Mouse (Mus musculus): ENCODE data around the gene Zfp689.
"Not testable (repeated sequence)": the region's sequence is repeated elsewhere in the genome, so short reads cannot be mapped to it uniquely, and the experiment has no call there.

Zfp689 gene

GRCm38 (mm10) chr7:127470743-127471645, 22.0 kb upstream of the Zfp689 start:
- in situ Hi-C loops (cut with MboI; ENCODE audit: low sequenced_read_pairs): no loop called here

DNA sequence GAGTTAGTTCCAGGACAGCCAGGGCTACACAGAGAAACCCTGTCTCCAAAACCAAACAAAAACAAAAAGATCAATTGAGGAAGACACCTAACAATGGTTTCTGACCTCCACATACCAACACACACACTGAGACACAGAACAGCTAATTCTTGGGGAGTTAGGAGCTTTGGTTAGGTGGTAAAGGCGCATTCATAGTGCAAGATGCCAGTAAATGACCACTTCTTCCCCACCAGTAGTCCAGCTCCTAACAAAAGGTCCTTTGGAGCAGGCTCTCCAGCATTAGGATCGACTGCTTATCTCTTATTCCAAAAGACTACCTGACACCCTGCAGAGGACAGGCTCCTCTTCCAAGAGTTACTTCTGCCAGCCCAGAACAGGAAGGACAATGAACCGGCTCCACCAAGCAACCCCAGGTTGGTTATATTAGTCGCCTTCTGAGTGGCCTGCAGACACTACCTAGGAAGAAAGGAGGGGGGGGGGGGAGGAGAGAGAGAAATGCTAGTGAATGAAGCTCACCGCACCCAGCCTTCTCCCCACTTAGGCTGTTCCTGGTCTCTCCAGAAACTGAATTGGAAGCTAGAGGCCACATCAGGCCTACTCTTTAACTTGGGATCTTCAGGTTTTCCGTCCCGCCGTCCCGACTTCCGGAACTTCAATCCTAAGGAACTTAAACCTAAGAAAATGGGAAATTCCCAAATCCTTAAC, 21.2 kb upstream of the Zfp689 start:
- in situ Hi-C loops (cut with MboI; ENCODE audit: low sequenced_read_pairs): no loop called here

- in situ Hi-C loops (cut with MboI; ENCODE audit: low sequenced_read_pairs): no loop called here
Measured at GRCm38 (mm10) chr7:127466606-127467005, 17.6 kb upstream of the Zfp689 start.

- in situ Hi-C loops (cut with MboI; ENCODE audit: low sequenced_read_pairs): not testable (repeated sequence)
Measured at GRCm38 (mm10) chr7:127465670-127466069, 16.7 kb upstream of the Zfp689 start.

DNA sequence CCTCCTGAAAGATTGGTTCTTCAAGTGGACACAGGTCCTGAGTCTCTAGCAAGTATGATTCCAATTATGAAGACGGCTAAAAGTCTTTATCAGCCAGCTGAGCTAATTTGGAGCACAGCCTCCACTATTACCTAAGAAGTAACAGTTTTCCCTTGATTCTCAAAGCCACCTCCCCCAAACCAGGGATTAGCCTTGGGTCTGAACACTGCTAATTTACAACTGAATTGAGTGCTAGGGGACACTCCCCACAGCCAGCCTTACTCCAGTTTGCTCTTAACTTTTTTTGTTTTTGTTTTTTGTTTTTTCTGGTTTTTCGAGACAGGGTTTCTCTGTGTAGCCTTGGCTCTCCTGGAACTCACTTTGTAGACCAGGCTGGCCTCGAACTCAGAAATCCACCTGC, 16.2 kb upstream of the Zfp689 start:
- in situ Hi-C loops (cut with MboI; ENCODE audit: low sequenced_read_pairs): no loop called here

- in situ Hi-C loops (cut with MboI; ENCODE audit: low sequenced_read_pairs): not testable (repeated sequence)
Measured at GRCm38 (mm10) chr7:127459311-127459710, 10.4 kb upstream of the Zfp689 start, which contains the start of gene Prr14. TSS of gene Prr14 (plus strand) at chr7:127459611.

DNA sequence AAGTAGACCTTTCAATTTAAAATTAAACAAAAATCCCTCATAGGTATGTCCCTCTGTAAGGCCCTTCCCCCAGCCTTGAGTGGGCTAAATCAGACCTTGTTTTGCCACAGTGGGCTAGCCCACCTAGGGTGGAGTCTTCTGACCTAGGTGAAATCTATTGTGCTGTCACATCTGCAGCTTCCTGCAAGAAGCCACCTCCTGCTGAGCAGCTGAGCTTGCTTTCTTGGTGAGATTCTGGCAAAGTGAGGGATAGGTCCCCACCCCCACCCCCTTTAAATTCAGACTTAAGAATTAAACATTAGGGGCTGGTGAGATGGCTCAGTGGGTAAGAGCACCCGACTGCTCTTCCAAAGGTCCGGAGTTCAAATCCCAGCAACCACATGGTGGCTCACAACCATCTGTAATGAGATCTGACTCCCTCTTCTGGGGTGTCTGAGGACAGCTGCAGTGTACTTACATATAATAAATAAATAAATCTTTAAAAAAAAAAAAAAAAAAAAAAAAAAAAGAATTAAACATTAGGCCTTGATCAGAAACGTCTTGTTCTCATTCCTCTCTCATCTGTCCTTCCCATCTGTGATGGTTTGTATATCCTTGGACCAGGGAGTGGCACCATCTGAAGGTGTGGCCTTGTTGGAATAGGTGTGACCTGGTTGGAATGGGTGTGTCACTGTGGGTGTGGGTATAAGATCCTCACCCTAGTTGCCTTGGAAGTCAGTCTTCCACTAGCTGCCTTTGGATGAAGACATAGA, 9.6 kb upstream of the Zfp689 start:
- in situ Hi-C loops (cut with MboI; ENCODE audit: low sequenced_read_pairs): not testable (repeated sequence)

- in situ Hi-C loops (cut with MboI; ENCODE audit: low sequenced_read_pairs): no loop called here
Measured at GRCm38 (mm10) chr7:127454905-127455304, 5.9 kb upstream of the Zfp689 start.

GRCm38 (mm10) chr7:127453056-127453455, 4.1 kb upstream of the Zfp689 start:
- in situ Hi-C loops (cut with MboI; ENCODE audit: low sequenced_read_pairs): no loop called here

- in situ Hi-C loops (cut with MboI; ENCODE audit: low sequenced_read_pairs): no loop called here
Measured at GRCm38 (mm10) chr7:127449966-127450365, 1.0 kb upstream of the Zfp689 start.

DNA sequence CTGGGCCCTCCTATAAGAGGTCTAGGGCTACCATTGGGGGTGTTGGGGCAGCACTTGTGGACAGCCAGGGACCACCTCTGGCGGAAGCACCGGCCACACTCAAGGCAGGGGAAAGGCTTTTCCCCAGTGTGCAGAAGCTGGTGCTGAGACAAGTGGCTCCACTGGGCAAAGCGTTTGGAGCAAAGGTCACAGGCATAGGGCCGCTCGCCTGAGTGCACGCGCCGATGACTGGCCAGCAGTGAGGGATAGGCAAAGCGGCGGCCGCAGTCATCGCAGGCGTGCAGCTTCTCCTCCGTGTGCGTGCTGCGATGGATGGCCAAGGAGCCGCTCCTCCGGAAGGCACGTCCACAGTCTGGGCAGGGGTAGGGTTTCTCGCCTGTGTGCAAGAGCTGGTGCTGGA, 5.0 kb downstream of the Zfp689 start:
- in situ Hi-C loops (cut with MboI; ENCODE audit: low sequenced_read_pairs): no loop called here

- in situ Hi-C loops (cut with MboI; ENCODE audit: low sequenced_read_pairs): no loop called here
Measured at GRCm38 (mm10) chr7:127437724-127438123, 11.2 kb downstream of the Zfp689 start.

DNA sequence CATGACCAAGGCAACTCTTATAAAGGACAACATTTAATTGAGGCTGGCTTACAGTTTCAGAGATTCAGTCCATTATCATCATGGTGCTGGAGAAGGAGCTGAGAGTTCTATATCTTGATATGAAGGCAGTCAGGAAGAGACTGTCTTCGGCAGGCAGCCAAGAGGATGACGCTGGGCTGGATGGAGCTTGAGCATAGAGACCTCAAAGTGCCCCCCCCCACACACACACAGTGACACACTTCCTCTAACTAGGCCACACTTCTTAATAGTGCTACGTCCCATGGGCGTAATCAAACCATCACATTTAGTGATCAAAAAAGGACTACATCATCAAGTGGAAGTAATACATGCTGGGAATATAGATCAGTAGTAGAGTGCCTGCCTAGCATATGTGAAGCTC, 13.8 kb downstream of the Zfp689 start:
- in situ Hi-C loops (cut with MboI; ENCODE audit: low sequenced_read_pairs): no loop called here

GRCm38 (mm10) chr7:127426354-127426753, 22.6 kb downstream of the Zfp689 start:
- in situ Hi-C loops (cut with MboI; ENCODE audit: low sequenced_read_pairs): no loop called here

GRCm38 (mm10) chr7:127425911-127426310, 23.0 kb downstream of the Zfp689 start:
- in situ Hi-C loops (cut with MboI; ENCODE audit: low sequenced_read_pairs): no loop called here

DNA sequence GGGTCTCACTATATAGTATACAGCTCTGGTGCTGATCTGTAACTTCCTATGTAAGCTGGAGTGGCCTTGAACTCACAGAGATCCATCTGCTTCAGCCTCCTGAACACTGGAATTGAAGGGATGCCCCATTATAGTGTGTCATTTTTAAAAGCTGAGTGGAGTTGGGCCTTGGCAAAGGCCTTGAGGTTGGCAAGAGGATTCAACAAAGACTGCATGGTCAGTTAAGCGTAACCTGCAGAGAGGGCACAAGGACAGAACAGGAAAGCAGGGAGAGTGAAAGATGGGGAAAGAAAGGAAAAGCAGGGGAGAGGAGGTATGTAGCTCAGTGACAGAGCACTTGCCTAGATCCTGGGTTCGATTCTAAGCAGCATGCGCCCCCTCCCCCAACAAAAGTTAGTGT, 23.7 kb downstream of the Zfp689 start:
- in situ Hi-C loops (cut with MboI; ENCODE audit: low sequenced_read_pairs): no loop called here

GRCm38 (mm10) chr7:127422247-127422646, 26.7 kb downstream of the Zfp689 start:
- in situ Hi-C loops (cut with MboI; ENCODE audit: low sequenced_read_pairs): no loop called here

DNA sequence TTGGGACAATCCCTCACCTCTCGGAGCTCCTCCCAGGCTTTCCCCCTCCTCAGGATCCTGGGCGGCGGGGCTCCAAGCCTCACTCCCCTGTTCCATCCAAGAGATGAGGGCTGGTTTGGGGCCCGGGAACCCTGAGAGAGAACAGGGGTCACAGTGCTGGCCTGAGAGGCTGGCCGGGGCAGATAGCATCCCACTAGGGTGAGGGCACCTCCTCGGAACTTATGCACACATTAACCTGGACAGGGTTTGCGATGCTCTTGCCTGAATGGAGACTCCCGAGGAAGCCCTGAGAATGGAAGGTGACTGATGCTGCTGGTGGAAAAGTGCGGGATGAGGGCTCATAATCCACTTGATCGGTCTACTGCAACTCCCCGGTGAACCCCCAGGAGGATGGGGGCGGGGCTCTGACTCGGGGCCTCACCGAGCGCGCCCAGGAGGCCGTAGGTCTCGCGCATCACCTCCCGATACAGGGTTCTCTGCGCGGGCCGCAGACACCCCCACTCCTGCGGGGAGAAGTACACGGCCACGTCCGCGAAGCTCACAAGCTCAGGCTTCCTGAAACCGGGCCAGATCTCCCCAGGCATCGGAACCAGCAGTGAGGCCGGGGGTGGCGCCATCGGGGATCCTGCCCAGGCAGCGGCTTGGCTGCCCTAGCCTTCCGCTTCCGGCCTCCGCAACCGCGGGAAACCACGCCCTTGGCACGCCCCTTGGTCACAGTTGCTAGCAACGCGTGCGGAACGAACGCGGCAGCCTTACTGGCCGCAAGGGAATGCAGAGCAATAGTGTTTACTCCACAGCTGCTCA, 27.4 kb downstream of the Zfp689 start, which contains the start of gene Zfp688:
Zfp688 (minus strand) TSS at position 681 of the 804 bp plus-strand sequence.
- in situ Hi-C loops (cut with MboI; ENCODE audit: low sequenced_read_pairs): no loop called here

- in situ Hi-C loops (cut with MboI; ENCODE audit: low sequenced_read_pairs): no loop called here
Measured at GRCm38 (mm10) chr7:127411418-127411817, 37.5 kb downstream of the Zfp689 start.

All from CH12F3 (cell line).